In the genomic region with DNA sequence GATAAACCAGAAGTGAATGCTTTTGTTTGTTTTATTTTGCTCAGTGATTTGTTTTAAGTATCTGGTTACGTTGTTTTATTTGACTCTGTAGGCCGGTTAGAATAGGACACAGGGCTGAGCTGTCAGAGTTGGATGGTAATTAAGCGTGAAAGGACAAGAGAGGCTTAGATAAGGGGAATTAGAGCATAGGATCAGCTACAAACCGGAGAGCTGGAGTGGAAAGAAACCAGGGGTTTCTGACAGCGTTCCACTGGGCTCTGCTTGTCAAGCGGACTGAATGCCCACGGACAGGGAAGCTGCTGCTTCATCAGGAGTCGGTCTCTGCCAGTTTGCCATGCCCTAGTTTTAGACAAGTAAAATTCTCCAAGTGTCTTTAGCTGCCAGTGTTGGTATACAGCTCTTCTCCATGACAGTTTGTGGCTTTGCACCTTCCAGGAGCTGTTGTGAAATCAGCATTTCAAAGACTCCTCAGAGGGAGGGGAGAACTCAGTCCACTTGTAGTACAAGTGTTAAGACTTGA, we compare ENCODE assay signal across 15 mouse cellular contexts. TPM values are rescaled to one million over a fixed set of nuclear protein-coding genes. Genes with fewer than 3 reads are reported as not detected.
A peak's percentile ranks its signal among the peaks of the same experiment; 100 is the strongest.
DNase-seq lines count a peak whose midpoint lies in the region; ATAC-seq and TF ChIP-seq lines count a peak whose summit lies in the region.
"Had no signal": no experiment of that assay in that cellular context is flagged by ENCODE, and none has a peak within 500 bp of the region (broad histone marks: within the 10 kb centered on the region; RNA-seq: fewer than 3 reads in every experiment).

No protein-coding gene starts in this region.

- H3K36me3 ChIP-seq in forebrain, embryonic 11.5 days (ENCODE audit: control insufficient read depth, insufficient read depth, low read length) = no peaks in the 10 kb centered on the region
- peaks cover 8% of the 10 kb centered on the region for H3K36me3 ChIP-seq in forebrain, postnatal 0 days (ENCODE audit: insufficient read depth)
- H3K36me3 ChIP-seq in neural tube, embryonic 12.5 days = peaks cover 13% of the 10 kb centered on the region
- peaks cover 17% of the 10 kb centered on the region for H3K36me3 ChIP-seq in neural tube, embryonic 15.5 days
- peaks cover 11% of the 10 kb centered on the region for H3K36me3 ChIP-seq in hindbrain, embryonic 16.5 days (ENCODE audit: control insufficient read depth, insufficient read depth, low read length)
- H3K36me3 ChIP-seq: stomach, embryonic 15.5 days had no signal

- H3K9me3 ChIP-seq in forebrain, embryonic 11.5 days (ENCODE audit: control insufficient read depth, low read length) = no peaks in the 10 kb centered on the region
- no peaks in the 10 kb centered on the region for H3K9me3 ChIP-seq in forebrain, postnatal 0 days (ENCODE audit: low read length)
- no peaks in the 10 kb centered on the region for H3K9me3 ChIP-seq in neural tube, embryonic 12.5 days
- no peaks in the 10 kb centered on the region for H3K9me3 ChIP-seq in neural tube, embryonic 15.5 days (replicated peaks)
- H3K9me3 ChIP-seq in hindbrain, embryonic 16.5 days (ENCODE audit: control insufficient read depth, low read length) = no peaks in the 10 kb centered on the region
- H3K9me3 ChIP-seq: stomach, embryonic 15.5 days had no signal

- peaks cover 7% of the 10 kb centered on the region; the same call in 1 of the 2 replicates for H3K4me1 ChIP-seq in forebrain, embryonic 11.5 days (replicated peaks; ENCODE audit: control insufficient read depth, insufficient read depth, low read length)
- H3K4me1 ChIP-seq in forebrain, postnatal 0 days (ENCODE audit: insufficient read depth) = no peaks in the 10 kb centered on the region
- peaks cover 5% of the 10 kb centered on the region for H3K4me1 ChIP-seq in neural tube, embryonic 12.5 days
- H3K4me1 ChIP-seq in neural tube, embryonic 15.5 days = no peaks in the 10 kb centered on the region
- H3K4me1 ChIP-seq in hindbrain, embryonic 16.5 days (ENCODE audit: control insufficient read depth, insufficient read depth, low read depth, low read length) = no peaks in the 10 kb centered on the region
- H3K4me1 ChIP-seq: stomach, embryonic 15.5 days had no signal

- ATAC-seq in forebrain, embryonic 11.5 days (replicated peaks; ENCODE audit: low FRiP score) = peak; percentile 42; the same call in 1 of the 2 replicates
- no peak for ATAC-seq in forebrain, postnatal 0 days
- ATAC-seq in neural tube, embryonic 12.5 days (ENCODE audit: low FRiP score, low read depth) = no peak
- no peak for ATAC-seq in neural tube, embryonic 15.5 days (ENCODE audit: low FRiP score)
- ATAC-seq in hindbrain, embryonic 16.5 days = peak; percentile 56; the same call in 1 of the 2 replicates
- no peak for ATAC-seq in cerebellum, adult (ENCODE audit: insufficient number of reproducible peaks, low FRiP score, low TSS enrichment)

- peak overlapping the region; percentile 26; the same call in 1 of the 2 replicates for H3K4me2 ChIP-seq in forebrain, embryonic 11.5 days (ENCODE audit: low read depth, low read length, severe bottlenecking)
- H3K4me2 ChIP-seq in forebrain, postnatal 0 days (ENCODE audit: low read depth) = no peak overlapping the region
- H3K4me2 ChIP-seq in neural tube, embryonic 12.5 days (replicated peaks) = 0 out of 2 replicates have a peak overlapping the region, but pooled peaks have one; percentile 1
- H3K4me2 ChIP-seq in neural tube, embryonic 15.5 days = no peak overlapping the region
- no peak overlapping the region for H3K4me2 ChIP-seq in hindbrain, embryonic 16.5 days (ENCODE audit: low read length)
- H3K4me2 ChIP-seq: liver, embryonic 11.5 days; stomach, embryonic 15.5 days had no signal

- WGBS in forebrain, embryonic 11.5 days = 10% methylated on average over 8 of the region's 8 CpGs
- WGBS in forebrain, postnatal 0 days = 14% methylated on average over 8 of the region's 8 CpGs
- 10% methylated on average over 8 of the region's 8 CpGs for WGBS in neural tube, embryonic 12.5 days
- 17% methylated on average over 8 of the region's 8 CpGs for WGBS in neural tube, embryonic 15.5 days
- 11% methylated on average over 8 of the region's 8 CpGs for WGBS in hindbrain, embryonic 16.5 days

- 0 out of 2 replicates have a peak overlapping the region, but pooled peaks have one; percentile 12 for H3K27ac ChIP-seq in forebrain, embryonic 11.5 days (ENCODE audit: low read depth, low read length)
- H3K27ac ChIP-seq in forebrain, postnatal 0 days (ENCODE audit: low read depth, low read length) = no peak overlapping the region
- H3K27ac ChIP-seq in neural tube, embryonic 12.5 days = no peak overlapping the region
- no peak overlapping the region for H3K27ac ChIP-seq in neural tube, embryonic 15.5 days (replicated peaks)
- H3K27ac ChIP-seq in hindbrain, embryonic 16.5 days (ENCODE audit: low read depth, low read length) = no peak overlapping the region
- H3K27ac ChIP-seq: stomach, embryonic 15.5 days had no signal

- DNase-seq in forebrain, embryonic 11.5 days (ENCODE audit: low spot score) = no peak
- no peak for DNase-seq in forebrain, postnatal 0 days
- peak; percentile 13 for DNase-seq in skeletal muscle tissue, adult 2 months (ENCODE audit: low read depth, low spot score)
- no peak for DNase-seq in right cerebral cortex, postnatal 10 days (ENCODE audit: low spot score in 2 of 2)
- DNase-seq: right cerebral cortex, adult 18-20 months had no signal

- TF ChIP-seq CTCF in forebrain, postnatal 0 days (IDR thresholded peaks at IDR 0.05; ENCODE audit: low read depth) = no peak

- no peak overlapping the region for H3K4me3 ChIP-seq in forebrain, embryonic 11.5 days (ENCODE audit: low read depth, low read length)
- no peak overlapping the region for H3K4me3 ChIP-seq in forebrain, postnatal 0 days (ENCODE audit: low read depth, low read length)
- no peak overlapping the region for H3K4me3 ChIP-seq in neural tube, embryonic 12.5 days
- no peak overlapping the region for H3K4me3 ChIP-seq in neural tube, embryonic 15.5 days (replicated peaks)
- H3K4me3 ChIP-seq in hindbrain, embryonic 16.5 days (ENCODE audit: low read length) = no peak overlapping the region
- H3K4me3 ChIP-seq: stomach, embryonic 15.5 days had no signal

- no peak overlapping the region for H3K9ac ChIP-seq in forebrain, embryonic 11.5 days (ENCODE audit: low read length)
- no peak overlapping the region for H3K9ac ChIP-seq in forebrain, postnatal 0 days
- H3K9ac ChIP-seq in neural tube, embryonic 12.5 days = no peak overlapping the region
- no peak overlapping the region for H3K9ac ChIP-seq in neural tube, embryonic 15.5 days (replicated peaks)
- H3K9ac ChIP-seq in hindbrain, embryonic 16.5 days (ENCODE audit: low read depth, low read length) = no peak overlapping the region
- H3K9ac ChIP-seq: stomach, embryonic 15.5 days had no signal

- peaks cover 4% of the 10 kb centered on the region for H3K27me3 ChIP-seq in forebrain, embryonic 11.5 days (ENCODE audit: control insufficient read depth, insufficient read depth, low read length)
- H3K27me3 ChIP-seq in forebrain, postnatal 0 days (ENCODE audit: insufficient read depth, low read length) = no peaks in the 10 kb centered on the region
- no peaks in the 10 kb centered on the region for H3K27me3 ChIP-seq in neural tube, embryonic 12.5 days (replicated peaks)
- no peaks in the 10 kb centered on the region for H3K27me3 ChIP-seq in neural tube, embryonic 15.5 days (replicated peaks)
- H3K27me3 ChIP-seq in hindbrain, embryonic 16.5 days (replicated peaks; ENCODE audit: control insufficient read depth, insufficient read depth, low read length) = no peaks in the 10 kb centered on the region
- H3K27me3 ChIP-seq: stomach, embryonic 15.5 days had no signal

RNA-seq across cellular contexts. Expression of gene Hspb11, which starts 24.9 kb away (rescaled TPM):
- polyA plus RNA-seq in forebrain, embryonic 11.5 days (2014; fragmentation: Nextera tagmentation; extraction: Ambion mirVana) = 23.7 and 27.2 TPM in 2 replicates
- total RNA-seq in forebrain, postnatal 0 days (2014; rRNA removed) = 17.9 and 20.4 TPM in 2 replicates
- 40.5 and 43.8 TPM in 2 replicates for polyA plus RNA-seq in forebrain, postnatal 0 days (2015; fragmentation: Nextera tagmentation; extraction: Ambion mirVana)
- polyA plus RNA-seq in neural tube, embryonic 12.5 days (2016; fragmentation: Nextera tagmentation; extraction: Ambion mirVana) = 42.0 and 45.9 TPM in 2 replicates
- polyA plus RNA-seq in neural tube, embryonic 15.5 days (2015; fragmentation: Nextera tagmentation; extraction: Ambion mirVana) = 40.6 and 41.8 TPM in 2 replicates
- 31.1 and 36.8 TPM in 2 replicates for polyA plus RNA-seq in hindbrain, embryonic 16.5 days (2015; fragmentation: Nextera tagmentation; extraction: Ambion mirVana)

RNA-seq across cellular contexts. Expression of gene Lrrc42, which starts 24.9 kb away (rescaled TPM):
- polyA plus RNA-seq in forebrain, embryonic 11.5 days (2014; fragmentation: Nextera tagmentation; extraction: Ambion mirVana) = 90.5 and 99.5 TPM in 2 replicates
- total RNA-seq in forebrain, postnatal 0 days (2014; rRNA removed) = 12.4 and 14.7 TPM in 2 replicates
- polyA plus RNA-seq in forebrain, postnatal 0 days (2015; fragmentation: Nextera tagmentation; extraction: Ambion mirVana) = 27.9 and 36.4 TPM in 2 replicates
- 66.3 and 67.6 TPM in 2 replicates for polyA plus RNA-seq in neural tube, embryonic 12.5 days (2016; fragmentation: Nextera tagmentation; extraction: Ambion mirVana)
- 54.6 and 63.7 TPM in 2 replicates for polyA plus RNA-seq in neural tube, embryonic 15.5 days (2015; fragmentation: Nextera tagmentation; extraction: Ambion mirVana)
- polyA plus RNA-seq in hindbrain, embryonic 16.5 days (2015; fragmentation: Nextera tagmentation; extraction: Ambion mirVana) = 52.1 and 54.7 TPM in 2 replicates

RNA-seq across cellular contexts. Expression of gene Dio1, which starts 28.7 kb away (rescaled TPM):
- polyA plus RNA-seq in forebrain, embryonic 11.5 days (2014; fragmentation: Nextera tagmentation; extraction: Ambion mirVana) = not detected in 2 replicates
- total RNA-seq in forebrain, postnatal 0 days (2014; rRNA removed) = not detected in 2 replicates
- not detected in 2 replicates for polyA plus RNA-seq in forebrain, postnatal 0 days (2015; fragmentation: Nextera tagmentation; extraction: Ambion mirVana)
- polyA plus RNA-seq in neural tube, embryonic 12.5 days (2016; fragmentation: Nextera tagmentation; extraction: Ambion mirVana) = not detected in 2 replicates
- polyA plus RNA-seq in neural tube, embryonic 15.5 days (2015; fragmentation: Nextera tagmentation; extraction: Ambion mirVana) = 1.3 TPM in 1 of 2 replicates, not detected in the other
- polyA plus RNA-seq in hindbrain, embryonic 16.5 days (2015; fragmentation: Nextera tagmentation; extraction: Ambion mirVana) = not detected in 2 replicates
- total RNA-seq: hematopoietic stem cell, adult 5-6 weeks; megakaryocyte-erythroid progenitor cell, adult 5-6 weeks had no signal
- polyA plus RNA-seq: C2C12; embryonic facial prominence, embryonic 11.5 days had no signal

RNA-seq across cellular contexts. Expression of gene Yipf1, which starts 35.9 kb away (rescaled TPM):
- 35.6 and 40.8 TPM in 2 replicates for polyA plus RNA-seq in forebrain, embryonic 11.5 days (2014; fragmentation: Nextera tagmentation; extraction: Ambion mirVana)
- 47.6 and 65.3 TPM in 2 replicates for total RNA-seq in forebrain, postnatal 0 days (2014; rRNA removed)
- 60.2 and 61.5 TPM in 2 replicates for polyA plus RNA-seq in forebrain, postnatal 0 days (2015; fragmentation: Nextera tagmentation; extraction: Ambion mirVana)
- 48.9 and 50.5 TPM in 2 replicates for polyA plus RNA-seq in neural tube, embryonic 12.5 days (2016; fragmentation: Nextera tagmentation; extraction: Ambion mirVana)
- 68.4 and 73.1 TPM in 2 replicates for polyA plus RNA-seq in neural tube, embryonic 15.5 days (2015; fragmentation: Nextera tagmentation; extraction: Ambion mirVana)
- 66.0 and 66.1 TPM in 2 replicates for polyA plus RNA-seq in hindbrain, embryonic 16.5 days (2015; fragmentation: Nextera tagmentation; extraction: Ambion mirVana)

Comparison
In these comparisons a context has a peak if more than half of its experiments do, and no peak if none do; other contexts are left out.
1. ATAC-seq: peak in forebrain, embryonic 11.5 days (single experiment) and hindbrain, embryonic 16.5 days (single experiment); none in forebrain, postnatal 0 days (single experiment), neural tube, embryonic 12.5 days (single experiment), neural tube, embryonic 15.5 days (single experiment) and cerebellum, adult (single experiment).
2. H3K4me2 ChIP-seq: peak in forebrain, embryonic 11.5 days (single experiment) and neural tube, embryonic 12.5 days (single experiment); none in forebrain, postnatal 0 days (single experiment), neural tube, embryonic 15.5 days (single experiment) and hindbrain, embryonic 16.5 days (single experiment).